Mouse (Mus musculus): Measurements from ENCODE around the gene Fermt2. TPM values are rescaled to one million over a fixed set of nuclear protein-coding genes. Genes with fewer than 3 reads are reported as not detected.

Fermt2 gene
- polyA plus RNA-seq, 1 experiment from 2014 or later: 245 TPM

- peak overlapping the region; percentile 56; the same call in 1 of the 2 replicates for H3K27ac ChIP-seq (ENCODE audit: low read length)
- H3K4me2 ChIP-seq (replicated peaks; ENCODE audit: low read depth, low read length): no peak overlapping the region
- ATAC-seq (ENCODE audit: insufficient number of reproducible peaks, insufficient read depth, low FRiP score, low read depth): no peak
- H3K9me3 ChIP-seq (ENCODE audit: control insufficient read depth, low read depth, low read length): no peaks in the 10 kb centered on the region
- no peaks in the 10 kb centered on the region for H3K27me3 ChIP-seq (ENCODE audit: control insufficient read depth, insufficient read depth, low read length)
- H3K9ac ChIP-seq (replicated peaks; ENCODE audit: low read depth, low read length): no peak overlapping the region
- H3K4me1 ChIP-seq (ENCODE audit: control insufficient read depth, insufficient read depth, low read length): peaks cover 9% of the 10 kb centered on the region; the same call in 1 of the 2 replicates
- 63% methylated on average over 19 of the region's 19 CpGs for WGBS
- no peak overlapping the region for H3K4me3 ChIP-seq (ENCODE audit: low read depth, low read length)
- H3K36me3 ChIP-seq (ENCODE audit: control insufficient read depth, insufficient read depth, low read length): peaks cover 59% of the 10 kb centered on the region
These were observed 65.6 kb downstream of the Fermt2 start for GRCm38 (mm10) chr14:45464036-45465035.

GRCm38 (mm10) chr14:45463599-45463998, 66.3 kb downstream of the Fermt2 start:
- peaks cover 9% of the 10 kb centered on the region; the same call in 1 of the 2 replicates for H3K4me1 ChIP-seq (ENCODE audit: control insufficient read depth, insufficient read depth, low read length)
- H3K9ac ChIP-seq (replicated peaks; ENCODE audit: low read depth, low read length): no peak overlapping the region
- no peaks in the 10 kb centered on the region for H3K27me3 ChIP-seq (ENCODE audit: control insufficient read depth, insufficient read depth, low read length)
- H3K27ac ChIP-seq (ENCODE audit: low read length): peak overlapping the region; percentile 56; the same call in 1 of the 2 replicates
- WGBS: 7% methylated on average over 10 of the region's 10 CpGs
- no peak overlapping the region for H3K4me2 ChIP-seq (replicated peaks; ENCODE audit: low read depth, low read length)
- H3K36me3 ChIP-seq (ENCODE audit: control insufficient read depth, insufficient read depth, low read length): peaks cover 55% of the 10 kb centered on the region
- H3K4me3 ChIP-seq (ENCODE audit: low read depth, low read length): no peak overlapping the region
- no peaks in the 10 kb centered on the region for H3K9me3 ChIP-seq (ENCODE audit: control insufficient read depth, low read depth, low read length)
- ATAC-seq (ENCODE audit: insufficient number of reproducible peaks, insufficient read depth, low FRiP score, low read depth): peak; percentile 81; the same call in 1 of the 2 replicates

- no peak overlapping the region for H3K9ac ChIP-seq (replicated peaks; ENCODE audit: low read depth, low read length)
- ATAC-seq (ENCODE audit: insufficient number of reproducible peaks, insufficient read depth, low FRiP score, low read depth): no peak
- H3K36me3 ChIP-seq (ENCODE audit: control insufficient read depth, insufficient read depth, low read length): peaks cover 52% of the 10 kb centered on the region
- peaks cover 9% of the 10 kb centered on the region; the same call in 1 of the 2 replicates for H3K4me1 ChIP-seq (ENCODE audit: control insufficient read depth, insufficient read depth, low read length)
- no peak overlapping the region for H3K4me3 ChIP-seq (ENCODE audit: low read depth, low read length)
- H3K27me3 ChIP-seq (ENCODE audit: control insufficient read depth, insufficient read depth, low read length): no peaks in the 10 kb centered on the region
- H3K27ac ChIP-seq (ENCODE audit: low read length): peak overlapping the region; percentile 56; the same call in 1 of the 2 replicates
- no peaks in the 10 kb centered on the region for H3K9me3 ChIP-seq (ENCODE audit: control insufficient read depth, low read depth, low read length)
- 68% methylated on average over 10 of the region's 10 CpGs for WGBS
- no peak overlapping the region for H3K4me2 ChIP-seq (replicated peaks; ENCODE audit: low read depth, low read length)
These were observed 66.9 kb downstream of the Fermt2 start for GRCm38 (mm10) chr14:45462875-45463475.

- Histone ChIP-seq H3K4me2 (replicated peaks; ENCODE audit: low read depth, low read length) (no peak overlapping the region), H3K27me3 (ENCODE audit: control insufficient read depth, insufficient read depth, low read length) (no peaks in the 10 kb centered on the region), H3K4me3 (ENCODE audit: low read depth, low read length) (no peak overlapping the region), H3K27ac (ENCODE audit: low read length) (no peak overlapping the region), H3K9me3 (ENCODE audit: control insufficient read depth, low read depth, low read length) (no peaks in the 10 kb centered on the region), H3K4me1 (ENCODE audit: control insufficient read depth, insufficient read depth, low read length) (peaks cover 9% of the 10 kb centered on the region; the same call in 1 of the 2 replicates), H3K36me3 (ENCODE audit: control insufficient read depth, insufficient read depth, low read length) (peaks cover 46% of the 10 kb centered on the region), H3K9ac (replicated peaks; ENCODE audit: low read depth, low read length) (no peak overlapping the region)
- 67% methylated on average over 6 of the region's 6 CpGs for WGBS
- no peak for ATAC-seq (ENCODE audit: insufficient number of reproducible peaks, insufficient read depth, low FRiP score, low read depth)
These were observed 67.5 kb downstream of the Fermt2 start for GRCm38 (mm10) chr14:45462374-45462773.

GRCm38 (mm10) chr14:45461945-45462344, 68.0 kb downstream of the Fermt2 start:
- Histone ChIP-seq H3K27me3 (ENCODE audit: control insufficient read depth, insufficient read depth, low read length) (no peaks in the 10 kb centered on the region), H3K4me2 (replicated peaks; ENCODE audit: low read depth, low read length) (no peak overlapping the region), H3K9ac (replicated peaks; ENCODE audit: low read depth, low read length) (no peak overlapping the region), H3K9me3 (ENCODE audit: control insufficient read depth, low read depth, low read length) (no peaks in the 10 kb centered on the region), H3K4me3 (ENCODE audit: low read depth, low read length) (no peak overlapping the region), H3K27ac (ENCODE audit: low read length) (no peak overlapping the region), H3K36me3 (ENCODE audit: control insufficient read depth, insufficient read depth, low read length) (peaks cover 41% of the 10 kb centered on the region), H3K4me1 (ENCODE audit: control insufficient read depth, insufficient read depth, low read length) (peaks cover 12% of the 10 kb centered on the region; the same call in 1 of the 2 replicates)
- no peak for ATAC-seq (ENCODE audit: insufficient number of reproducible peaks, insufficient read depth, low FRiP score, low read depth)
- 98% methylated on average over 6 of the region's 6 CpGs for WGBS

GRCm38 (mm10) chr14:45460491-45460890, 69.4 kb downstream of the Fermt2 start:
- ATAC-seq (ENCODE audit: insufficient number of reproducible peaks, insufficient read depth, low FRiP score, low read depth): no peak
- H3K4me3 ChIP-seq (ENCODE audit: low read depth, low read length): no peak overlapping the region
- peaks cover 32% of the 10 kb centered on the region for H3K36me3 ChIP-seq (ENCODE audit: control insufficient read depth, insufficient read depth, low read length)
- H3K27me3 ChIP-seq (ENCODE audit: control insufficient read depth, insufficient read depth, low read length): no peaks in the 10 kb centered on the region
- H3K9me3 ChIP-seq (ENCODE audit: control insufficient read depth, low read depth, low read length): no peaks in the 10 kb centered on the region
- H3K9ac ChIP-seq (replicated peaks; ENCODE audit: low read depth, low read length): no peak overlapping the region
- H3K4me1 ChIP-seq (ENCODE audit: control insufficient read depth, insufficient read depth, low read length): peaks cover 20% of the 10 kb centered on the region; the same call in 1 of the 2 replicates
- H3K27ac ChIP-seq (ENCODE audit: low read length): no peak overlapping the region
- no peak overlapping the region for H3K4me2 ChIP-seq (replicated peaks; ENCODE audit: low read depth, low read length)
- 91% methylated on average over 10 of the region's 10 CpGs for WGBS

GRCm38 (mm10) chr14:45459877-45460276, 70.0 kb downstream of the Fermt2 start:
- Histone ChIP-seq H3K4me3 (ENCODE audit: low read depth, low read length) (no peak overlapping the region), H3K4me2 (replicated peaks; ENCODE audit: low read depth, low read length) (no peak overlapping the region), H3K27me3 (ENCODE audit: control insufficient read depth, insufficient read depth, low read length) (no peaks in the 10 kb centered on the region), H3K4me1 (ENCODE audit: control insufficient read depth, insufficient read depth, low read length) (peaks cover 26% of the 10 kb centered on the region; the same call in 1 of the 2 replicates), H3K9me3 (ENCODE audit: control insufficient read depth, low read depth, low read length) (no peaks in the 10 kb centered on the region), H3K36me3 (ENCODE audit: control insufficient read depth, insufficient read depth, low read length) (peaks cover 29% of the 10 kb centered on the region), H3K27ac (ENCODE audit: low read length) (no peak overlapping the region), H3K9ac (replicated peaks; ENCODE audit: low read depth, low read length) (no peak overlapping the region)
- ATAC-seq (ENCODE audit: insufficient number of reproducible peaks, insufficient read depth, low FRiP score, low read depth): no peak
- 93% methylated on average over 14 of the region's 14 CpGs for WGBS

- WGBS: 87% methylated on average over 9 of the region's 9 CpGs
- no peaks in the 10 kb centered on the region for H3K9me3 ChIP-seq (ENCODE audit: control insufficient read depth, low read depth, low read length)
These were observed 72.9 kb downstream of the Fermt2 start for GRCm38 (mm10) chr14:45457003-45457402.

More at GRCm38 (mm10) chr14:45457003-45457402, 72.9 kb downstream of the Fermt2 start:
- Histone ChIP-seq H3K9ac (replicated peaks; ENCODE audit: low read depth, low read length) (no peak overlapping the region), H3K4me2 (replicated peaks; ENCODE audit: low read depth, low read length) (no peak overlapping the region), H3K36me3 (ENCODE audit: control insufficient read depth, insufficient read depth, low read length) (peaks cover 22% of the 10 kb centered on the region), H3K27ac (ENCODE audit: low read length) (peak overlapping the region; percentile 39; the same call in 1 of the 2 replicates), H3K27me3 (ENCODE audit: control insufficient read depth, insufficient read depth, low read length) (no peaks in the 10 kb centered on the region), H3K4me3 (ENCODE audit: low read depth, low read length) (no peak overlapping the region), H3K4me1 (ENCODE audit: control insufficient read depth, insufficient read depth, low read length) (peaks cover 33% of the 10 kb centered on the region; the same call in 1 of the 2 replicates)
- no peak for ATAC-seq (ENCODE audit: insufficient number of reproducible peaks, insufficient read depth, low FRiP score, low read depth)
